Mouse (Mus musculus): ENCODE results near the gene Tm9sf3.

The Tm9sf3 gene

DNA sequence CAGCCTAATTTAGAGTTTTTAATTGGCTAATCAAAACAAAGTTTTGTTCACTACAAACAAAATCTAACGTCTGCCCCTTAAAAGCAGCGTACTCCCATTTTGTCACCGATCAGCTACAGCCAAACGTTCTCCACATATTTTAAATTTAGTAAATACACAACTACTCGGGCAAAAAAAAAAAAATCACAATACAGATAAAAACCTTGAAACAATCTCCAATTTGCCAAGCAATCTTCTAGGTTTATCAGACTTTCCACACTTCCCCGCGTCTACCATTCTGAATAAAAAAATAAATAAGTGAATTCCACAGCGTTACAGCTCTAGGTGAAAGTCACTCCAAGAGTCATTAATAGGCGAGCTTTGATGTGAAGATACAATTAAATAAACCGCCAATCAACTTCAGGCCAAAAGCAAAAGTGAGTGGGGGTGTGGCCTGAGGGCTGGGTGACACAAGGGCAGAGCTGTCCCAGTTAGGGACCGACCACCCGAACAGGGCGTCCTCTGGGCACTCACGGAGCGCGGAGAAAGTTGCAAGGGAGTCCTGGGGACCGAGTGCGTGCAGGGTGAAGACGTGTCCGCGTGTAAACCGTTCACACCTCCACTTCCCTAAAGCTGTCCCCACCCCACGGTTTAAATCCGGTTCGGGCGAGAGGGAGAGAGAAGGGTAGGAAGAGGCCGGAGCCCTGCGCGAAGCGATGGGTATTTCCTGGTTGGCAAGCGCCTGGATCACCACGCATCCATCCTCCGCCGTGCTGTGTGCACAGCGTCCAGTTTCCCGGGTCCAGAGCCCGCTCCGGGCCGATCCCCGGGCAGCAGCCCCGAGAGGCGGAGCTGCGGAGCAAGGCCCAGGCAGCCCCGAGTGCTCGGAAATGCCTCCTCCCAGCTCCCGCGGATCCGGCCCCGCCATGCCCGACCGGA, 826 bp downstream of the Tm9sf3 start:
- peak; percentile 72 for DNase-seq (ENCODE audit: low spot score)

DNA sequence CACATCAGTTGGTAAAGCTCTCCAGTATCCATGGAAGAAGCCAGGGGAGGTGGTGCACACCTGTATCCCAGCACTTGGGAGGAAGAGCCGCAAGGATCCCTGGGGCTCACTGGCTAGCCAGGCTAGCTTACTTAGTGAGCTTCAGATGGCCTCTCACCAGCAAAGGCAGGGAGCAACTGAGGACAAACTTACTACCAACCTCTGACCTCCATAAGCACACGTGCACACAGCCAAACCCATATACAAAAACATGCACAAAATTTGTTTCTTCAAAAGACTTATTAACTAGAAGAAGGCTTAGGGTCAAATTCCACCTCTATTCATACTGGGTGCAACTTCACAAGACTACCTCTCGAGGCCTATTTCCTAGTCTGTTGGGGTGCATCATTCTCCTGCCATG, 3.1 kb downstream of the Tm9sf3 start:
- no peak for DNase-seq (ENCODE audit: low spot score)

- DNase-seq (ENCODE audit: low spot score) = no peak
Observed at GRCm38 (mm10) chr19:41259256-41259655, 4.5 kb downstream of the Tm9sf3 start.

DNA sequence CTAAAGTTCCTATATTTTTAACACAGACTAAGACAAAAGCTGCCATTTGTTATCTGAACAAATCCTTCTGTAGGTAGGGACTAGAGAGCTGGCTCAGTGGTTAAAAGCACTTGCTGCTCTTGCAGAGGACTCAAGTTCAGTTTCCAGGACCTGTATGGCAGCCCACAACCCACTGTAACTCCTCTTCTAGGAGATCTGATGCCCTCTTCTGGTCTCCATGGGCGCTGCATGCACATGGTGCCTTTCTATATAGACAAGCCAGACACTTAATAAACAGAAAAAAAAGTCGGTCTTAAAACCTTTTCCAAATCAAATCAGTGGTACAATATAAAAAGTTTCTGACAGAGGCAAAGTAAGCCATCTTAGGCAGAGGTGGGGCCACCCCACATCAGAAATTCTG, 5.1 kb downstream of the Tm9sf3 start:
- peak; percentile 78 for DNase-seq (ENCODE audit: low spot score)

GRCm38 (mm10) chr19:41254584-41254983, 9.2 kb downstream of the Tm9sf3 start:
- DNase-seq (ENCODE audit: low spot score) = no peak

DNA sequence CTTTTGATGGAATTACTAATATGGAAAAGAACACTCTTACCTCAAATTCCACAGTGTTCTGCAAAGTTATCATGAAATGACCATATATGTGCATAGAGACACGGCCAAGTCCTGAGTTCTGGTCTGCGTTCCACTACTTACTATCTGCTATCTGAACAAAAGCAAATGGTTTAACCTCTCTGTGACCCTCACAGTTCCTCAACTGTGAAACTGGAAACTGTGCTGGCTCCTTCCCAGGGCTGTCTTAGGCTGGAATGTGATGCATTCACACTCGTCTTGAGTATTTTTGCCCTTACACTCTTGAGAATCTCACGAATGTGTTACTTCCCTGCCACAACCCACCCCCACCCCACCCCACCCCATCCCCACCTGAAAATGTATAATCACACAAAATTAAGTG, 14.8 kb downstream of the Tm9sf3 start:
- no peak for DNase-seq (ENCODE audit: low spot score)

DNA sequence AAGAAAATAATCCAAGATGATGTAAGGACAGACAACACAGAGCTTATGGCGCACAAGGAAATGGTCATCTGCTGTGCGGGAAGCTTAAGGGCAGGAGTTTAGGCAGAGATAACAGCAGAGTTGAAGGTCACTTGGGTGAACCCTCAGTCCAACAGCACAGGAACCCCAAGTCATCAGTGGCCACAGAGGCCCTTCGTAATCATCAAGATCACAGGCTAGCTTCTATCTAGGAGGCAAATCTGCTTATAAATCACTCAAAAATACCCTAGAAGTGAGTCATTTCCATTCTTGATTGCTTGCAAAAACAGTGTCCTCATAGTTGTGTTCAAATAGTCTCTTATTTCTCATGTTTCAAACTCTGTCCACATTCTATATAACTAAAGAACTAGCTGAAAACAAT, 15.5 kb downstream of the Tm9sf3 start:
- no peak for DNase-seq (ENCODE audit: low spot score)

GRCm38 (mm10) chr19:41246271-41246670, 17.5 kb downstream of the Tm9sf3 start:
- DNase-seq (ENCODE audit: low spot score) = no peak

DNA sequence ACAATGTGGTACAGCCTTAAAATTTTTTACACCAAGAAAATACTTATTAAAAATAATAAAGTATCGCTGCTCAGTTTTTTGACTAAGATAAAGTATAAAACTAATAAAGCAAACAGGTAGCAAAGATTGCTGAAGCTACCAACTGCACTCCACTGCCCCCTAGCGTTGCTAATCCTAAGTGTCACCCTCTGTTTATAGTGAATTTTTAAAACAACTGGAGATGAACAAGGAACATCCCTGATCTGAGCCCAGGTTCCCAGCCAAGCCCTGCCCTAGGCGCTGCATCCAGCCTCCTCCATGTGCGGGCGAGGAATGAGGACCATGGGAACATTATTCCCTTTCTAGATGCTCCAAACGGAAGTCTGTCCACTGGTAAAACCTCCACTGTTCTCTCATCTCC, 19.2 kb downstream of the Tm9sf3 start:
- peak; percentile 73 for DNase-seq (ENCODE audit: low spot score)

DNA sequence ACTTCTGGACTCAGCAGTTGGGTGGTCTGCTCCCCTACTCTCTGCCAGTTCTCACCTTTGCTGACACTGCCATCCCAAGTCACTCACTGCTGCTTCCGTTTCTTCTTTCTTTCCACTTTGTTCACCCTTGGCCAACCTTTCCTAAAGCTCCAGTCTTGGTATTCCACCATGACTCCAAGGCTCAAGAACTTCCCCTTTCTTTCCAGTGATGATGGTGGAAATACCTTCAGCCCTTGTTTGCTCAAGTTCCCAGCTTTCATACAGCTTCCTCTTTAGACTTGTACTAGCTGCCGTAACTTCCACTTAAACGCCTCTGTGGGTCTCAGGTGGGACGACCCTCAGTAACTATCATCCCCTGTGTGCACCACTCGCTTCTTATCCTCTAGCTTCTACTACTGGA, 21.8 kb downstream of the Tm9sf3 start:
- no peak for DNase-seq (ENCODE audit: low spot score)

DNA sequence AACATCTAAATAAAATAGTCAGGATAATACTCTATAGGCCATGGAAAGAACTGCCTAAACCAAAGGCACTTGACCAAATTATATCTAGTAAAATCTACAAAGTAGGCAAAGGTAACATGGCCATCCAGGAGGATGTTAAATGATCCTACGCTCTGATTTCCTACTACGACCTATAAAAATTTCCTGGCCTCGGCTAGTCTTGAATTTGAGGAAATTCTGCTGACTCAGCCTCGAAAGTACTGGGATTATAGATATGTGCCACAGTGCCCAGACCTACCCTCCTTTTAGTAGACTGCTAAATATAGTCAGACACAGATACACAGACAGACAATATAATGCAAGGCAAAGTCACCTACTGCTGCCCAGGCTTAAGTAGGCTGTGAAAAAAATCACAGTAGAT, 30.1 kb downstream of the Tm9sf3 start:
- DNase-seq (ENCODE audit: low spot score) = no peak

- DNase-seq (ENCODE audit: low spot score) = no peak
Observed at GRCm38 (mm10) chr19:41208326-41208725, 55.5 kb downstream of the Tm9sf3 start.

DNA sequence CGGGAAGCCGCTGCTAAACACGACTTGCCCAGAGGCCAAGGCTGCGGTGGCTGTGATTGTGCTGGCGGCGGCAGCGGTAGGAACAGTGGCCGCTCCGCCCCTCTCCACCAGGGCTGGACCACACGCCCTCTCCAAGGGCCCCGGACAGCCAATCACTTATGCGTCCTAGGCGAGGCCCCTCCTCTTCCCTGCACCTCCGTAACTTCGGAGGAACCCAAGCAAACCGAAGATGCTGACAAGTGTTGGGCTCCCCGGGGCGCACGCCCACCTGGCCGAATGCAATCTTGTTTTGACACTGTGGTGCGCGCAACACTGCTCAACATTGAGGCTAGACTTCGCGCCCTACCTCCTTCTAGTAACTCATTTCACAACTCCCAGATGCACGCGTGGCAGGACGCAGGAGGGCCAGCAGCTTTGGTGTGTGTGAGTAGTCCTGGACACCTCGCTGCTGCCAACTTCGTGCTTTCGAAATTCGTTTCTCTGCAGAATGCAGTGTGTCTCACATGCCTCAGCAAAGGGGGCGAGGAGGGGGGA, 56.9 kb downstream of the Tm9sf3 start, which contains the start of gene Tll2:
Gene Tll2, minus strand, starts transcription at position 25 of the 534 bp plus-strand sequence.
- peak; percentile 84 for DNase-seq (ENCODE audit: low spot score)

DNA sequence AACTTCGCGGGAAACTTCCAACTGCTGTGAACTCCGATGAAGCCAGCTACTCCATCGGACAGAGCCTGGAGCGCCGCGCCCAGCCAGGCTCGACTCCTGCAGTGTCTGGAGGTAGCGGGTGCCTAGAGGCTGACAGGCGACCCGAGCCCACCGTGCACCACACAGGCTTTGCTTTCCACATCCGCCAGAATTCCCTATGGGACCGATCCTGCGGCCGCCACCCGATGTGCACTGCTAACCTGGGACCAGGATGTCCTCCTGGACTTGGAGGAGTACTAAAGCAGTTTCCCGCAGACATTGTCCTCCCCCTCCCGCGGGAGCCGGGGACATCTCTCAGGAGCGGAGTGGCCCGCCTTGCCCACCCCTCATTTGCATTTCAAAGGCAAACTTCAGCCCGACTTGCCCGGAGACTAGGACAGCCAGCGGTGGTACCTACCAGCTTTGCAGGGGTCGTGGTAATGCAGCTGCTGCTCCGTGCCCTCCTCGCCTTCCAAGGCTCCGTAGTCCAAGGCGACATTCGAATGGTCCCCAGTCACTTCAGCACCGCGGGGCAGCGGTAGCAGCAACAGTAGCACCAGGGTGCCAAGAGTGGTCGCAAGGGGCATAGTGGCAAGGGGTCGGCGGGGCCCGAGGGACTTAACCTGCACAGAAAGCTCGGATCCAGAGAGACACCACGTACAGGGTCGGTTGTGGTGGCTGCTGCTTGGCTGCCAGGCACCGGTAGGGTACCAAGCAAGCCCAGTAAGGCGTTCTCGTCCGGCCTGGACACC, 57.6 kb downstream of the Tm9sf3 start:
- peak; percentile 41 for DNase-seq (ENCODE audit: low spot score)

GRCm38 (mm10) chr19:41204159-41205081, 59.4 kb downstream of the Tm9sf3 start:
- DNase-seq (ENCODE audit: low spot score) = peak; percentile 39

- no peak for DNase-seq (ENCODE audit: low spot score)
Observed at GRCm38 (mm10) chr19:41197606-41198005, 66.2 kb downstream of the Tm9sf3 start.

GRCm38 (mm10) chr19:41193379-41193778, 70.4 kb downstream of the Tm9sf3 start:
- no peak for DNase-seq (ENCODE audit: low spot score)

DNA sequence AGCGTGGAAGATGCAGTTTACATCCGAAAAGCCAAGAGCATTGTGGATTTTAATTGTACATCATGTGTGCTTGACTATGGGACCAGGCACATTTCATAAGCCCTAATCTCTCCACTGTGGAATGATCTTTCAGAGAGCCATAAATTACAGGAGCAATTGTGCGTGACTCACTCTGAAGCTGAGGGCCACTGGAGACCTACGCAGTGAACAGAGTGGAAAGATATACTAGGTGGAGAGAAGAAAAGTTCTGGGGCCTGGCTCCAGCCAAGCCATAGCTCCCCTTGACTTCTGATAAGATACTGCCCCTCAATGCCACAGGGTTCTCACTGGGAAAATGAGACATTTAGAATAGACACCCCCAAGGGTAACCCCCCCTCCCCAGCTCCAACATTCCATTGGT, 70.8 kb downstream of the Tm9sf3 start:
- no peak for DNase-seq (ENCODE audit: low spot score)

DNA sequence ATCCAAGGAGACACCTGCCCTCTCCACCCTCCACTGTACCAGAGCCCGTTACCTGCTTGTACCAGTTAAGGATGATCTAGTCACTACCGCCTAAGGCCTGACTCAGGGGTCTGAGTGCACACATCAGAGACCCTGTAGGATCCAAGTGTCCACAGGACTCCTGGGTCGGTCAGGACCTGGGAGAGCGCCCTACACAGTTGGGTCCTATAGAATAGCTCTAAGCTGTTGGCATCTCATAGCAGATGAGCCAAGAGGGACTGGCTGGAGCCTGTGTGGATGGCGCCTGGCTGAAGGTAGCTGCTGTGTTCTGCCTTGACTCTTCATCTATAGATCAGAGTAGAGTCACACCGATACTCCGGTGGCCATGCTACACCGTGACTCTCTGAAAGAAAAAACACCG, 72.1 kb downstream of the Tm9sf3 start:
- peak; percentile 67 for DNase-seq (ENCODE audit: low spot score)

GRCm38 (mm10) chr19:41190876-41191434, 72.8 kb downstream of the Tm9sf3 start:
- peak; percentile 47 for DNase-seq (ENCODE audit: low spot score)

DNA sequence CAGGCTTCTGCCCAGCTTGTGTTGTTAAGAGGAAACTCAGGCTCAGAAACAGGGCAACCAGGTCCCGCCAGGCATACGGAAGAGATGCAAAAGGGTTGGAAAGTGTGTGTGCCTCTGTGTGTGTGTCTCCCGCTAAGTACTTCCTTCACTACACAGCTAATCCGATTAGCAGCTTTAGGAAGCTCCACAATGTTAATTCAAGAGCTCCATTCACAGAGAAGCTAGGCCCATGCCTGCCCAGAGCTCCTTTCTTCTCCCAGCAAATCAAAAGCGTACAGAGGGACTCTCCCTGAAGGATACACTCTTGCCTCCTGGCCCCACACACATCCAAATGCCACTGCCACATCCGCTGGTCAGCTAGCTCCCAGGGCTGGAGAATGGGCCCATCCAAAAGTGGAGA, 86.5 kb downstream of the Tm9sf3 start:
- DNase-seq (ENCODE audit: low spot score) = peak; percentile 54
